Mouse (Mus musculus): ENCODE measurements around the gene Gkap1. TPM values are rescaled to one million over a fixed set of nuclear protein-coding genes. Genes with fewer than 3 reads are reported as not detected.

The Gkap1 gene
- polyA plus RNA-seq, 1 experiment from 2014 or later: 54.2 TPM

- WGBS: 87% methylated on average over 2 of the region's 2 CpGs
- no peaks in the 10 kb centered on the region for H3K4me1 ChIP-seq (replicated peaks; ENCODE audit: insufficient read depth, low read length)
- no peaks in the 10 kb centered on the region for H3K27me3 ChIP-seq (ENCODE audit: insufficient read depth, low read length)
- no peak overlapping the region for H3K4me2 ChIP-seq (ENCODE audit: low read length)
- TF ChIP-seq CTCF (IDR thresholded peaks at IDR 0.05; ENCODE audit: low read depth): no peak
- H3K27ac ChIP-seq: no peak overlapping the region
- DNase-seq (ENCODE audit: low spot score) (no peak), ATAC-seq (replicated peaks; ENCODE audit: low FRiP score, low read depth) (no peak)
- no peak overlapping the region for H3K9ac ChIP-seq (ENCODE audit: low read depth, low read length)
- no peak overlapping the region for H3K4me3 ChIP-seq (replicated peaks; ENCODE audit: low read depth, low read length)
- no peaks in the 10 kb centered on the region for H3K36me3 ChIP-seq (ENCODE audit: insufficient read depth, low read length)
- no peaks in the 10 kb centered on the region for H3K9me3 ChIP-seq (replicated peaks; ENCODE audit: low read length)
Measured at GRCm38 (mm10) chr13:58305230-58305629, 29.7 kb upstream of the Gkap1 start.

- H3K4me1 ChIP-seq (replicated peaks; ENCODE audit: insufficient read depth, low read length): no peaks in the 10 kb centered on the region
- H3K36me3 ChIP-seq (ENCODE audit: insufficient read depth, low read length): no peaks in the 10 kb centered on the region
- WGBS: 77% methylated on average over 9 of the region's 9 CpGs
- H3K4me3 ChIP-seq (replicated peaks; ENCODE audit: low read depth, low read length): no peak overlapping the region
- H3K27me3 ChIP-seq (ENCODE audit: insufficient read depth, low read length): no peaks in the 10 kb centered on the region
- H3K27ac ChIP-seq: no peak overlapping the region
- no peak overlapping the region for H3K9ac ChIP-seq (ENCODE audit: low read depth, low read length)
- no peaks in the 10 kb centered on the region for H3K9me3 ChIP-seq (replicated peaks; ENCODE audit: low read length)
- H3K4me2 ChIP-seq (ENCODE audit: low read length): no peak overlapping the region
- TF ChIP-seq CTCF (IDR thresholded peaks at IDR 0.05; ENCODE audit: low read depth): no peak
- no peak for ATAC-seq (replicated peaks; ENCODE audit: low FRiP score, low read depth)
- no peak for DNase-seq (ENCODE audit: low spot score)
Measured at GRCm38 (mm10) chr13:58302421-58303145, 27.1 kb upstream of the Gkap1 start.

GRCm38 (mm10) chr13:58301961-58302360, 26.5 kb upstream of the Gkap1 start:
- H3K4me2 ChIP-seq (ENCODE audit: low read length): no peak overlapping the region
- TF ChIP-seq CTCF (IDR thresholded peaks at IDR 0.05; ENCODE audit: low read depth): no peak
- no peak overlapping the region for H3K27ac ChIP-seq
- DNase-seq (ENCODE audit: low spot score): no peak
- no peak overlapping the region for H3K4me3 ChIP-seq (replicated peaks; ENCODE audit: low read depth, low read length)
- no peaks in the 10 kb centered on the region for H3K4me1 ChIP-seq (replicated peaks; ENCODE audit: insufficient read depth, low read length)
- H3K36me3 ChIP-seq (ENCODE audit: insufficient read depth, low read length): no peaks in the 10 kb centered on the region
- H3K27me3 ChIP-seq (ENCODE audit: insufficient read depth, low read length): no peaks in the 10 kb centered on the region
- ATAC-seq (replicated peaks; ENCODE audit: low FRiP score, low read depth): no peak
- H3K9me3 ChIP-seq (replicated peaks; ENCODE audit: low read length): no peaks in the 10 kb centered on the region
- 92% methylated on average over 6 of the region's 6 CpGs for WGBS
- H3K9ac ChIP-seq (ENCODE audit: low read depth, low read length): no peak overlapping the region

GRCm38 (mm10) chr13:58298756-58299155, 23.3 kb upstream of the Gkap1 start:
- H3K9me3 ChIP-seq (replicated peaks; ENCODE audit: low read length): no peaks in the 10 kb centered on the region
- no peaks in the 10 kb centered on the region for H3K4me1 ChIP-seq (replicated peaks; ENCODE audit: insufficient read depth, low read length)
- 89% methylated on average over 3 of the region's 3 CpGs for WGBS
- H3K27ac ChIP-seq: no peak overlapping the region
- no peak overlapping the region for H3K4me2 ChIP-seq (ENCODE audit: low read length)
- no peak for DNase-seq (ENCODE audit: low spot score)
- no peak overlapping the region for H3K4me3 ChIP-seq (replicated peaks; ENCODE audit: low read depth, low read length)
- H3K36me3 ChIP-seq (ENCODE audit: insufficient read depth, low read length): no peaks in the 10 kb centered on the region
- no peak overlapping the region for H3K9ac ChIP-seq (ENCODE audit: low read depth, low read length)
- H3K27me3 ChIP-seq (ENCODE audit: insufficient read depth, low read length): no peaks in the 10 kb centered on the region
- TF ChIP-seq CTCF (IDR thresholded peaks at IDR 0.05; ENCODE audit: low read depth): no peak
- no peak for ATAC-seq (replicated peaks; ENCODE audit: low FRiP score, low read depth)

GRCm38 (mm10) chr13:58295582-58295981, 20.1 kb upstream of the Gkap1 start:
- Histone ChIP-seq H3K4me2 (ENCODE audit: low read length) (no peak overlapping the region), H3K27ac (no peak overlapping the region), H3K9ac (ENCODE audit: low read depth, low read length) (no peak overlapping the region), H3K36me3 (ENCODE audit: insufficient read depth, low read length) (no peaks in the 10 kb centered on the region), H3K4me3 (replicated peaks; ENCODE audit: low read depth, low read length) (no peak overlapping the region), H3K27me3 (ENCODE audit: insufficient read depth, low read length) (no peaks in the 10 kb centered on the region), H3K9me3 (replicated peaks; ENCODE audit: low read length) (no peaks in the 10 kb centered on the region), H3K4me1 (replicated peaks; ENCODE audit: insufficient read depth, low read length) (no peaks in the 10 kb centered on the region)
- no peak for ATAC-seq (replicated peaks; ENCODE audit: low FRiP score, low read depth)
- DNase-seq (ENCODE audit: low spot score): no peak
- 76% methylated on average over 3 of the region's 3 CpGs for WGBS
- no peak for TF ChIP-seq CTCF (IDR thresholded peaks at IDR 0.05; ENCODE audit: low read depth)

- no peak overlapping the region for H3K4me3 ChIP-seq (replicated peaks; ENCODE audit: low read depth, low read length)
- H3K27me3 ChIP-seq (ENCODE audit: insufficient read depth, low read length): no peaks in the 10 kb centered on the region
- H3K36me3 ChIP-seq (ENCODE audit: insufficient read depth, low read length): no peaks in the 10 kb centered on the region
- DNase-seq (ENCODE audit: low spot score) (no peak), ATAC-seq (replicated peaks; ENCODE audit: low FRiP score, low read depth) (no peak)
- H3K9ac ChIP-seq (ENCODE audit: low read depth, low read length): no peak overlapping the region
- H3K4me1 ChIP-seq (replicated peaks; ENCODE audit: insufficient read depth, low read length): no peaks in the 10 kb centered on the region
- no peak overlapping the region for H3K4me2 ChIP-seq (ENCODE audit: low read length)
- no peak overlapping the region for H3K27ac ChIP-seq
- TF ChIP-seq CTCF (IDR thresholded peaks at IDR 0.05; ENCODE audit: low read depth): no peak
- H3K9me3 ChIP-seq (replicated peaks; ENCODE audit: low read length): no peaks in the 10 kb centered on the region
- 38% methylated on average over 5 of the region's 5 CpGs for WGBS
Measured at GRCm38 (mm10) chr13:58292811-58293210, 17.3 kb upstream of the Gkap1 start.

GRCm38 (mm10) chr13:58289308-58289707, 13.8 kb upstream of the Gkap1 start:
- ATAC-seq (replicated peaks; ENCODE audit: low FRiP score, low read depth) (no peak), DNase-seq (ENCODE audit: low spot score) (no peak)
- no peak overlapping the region for H3K4me2 ChIP-seq (ENCODE audit: low read length)
- no peaks in the 10 kb centered on the region for H3K27me3 ChIP-seq (ENCODE audit: insufficient read depth, low read length)
- WGBS: 74% methylated on average over 1 of the region's 1 CpGs
- H3K4me1 ChIP-seq (replicated peaks; ENCODE audit: insufficient read depth, low read length): no peaks in the 10 kb centered on the region
- no peak overlapping the region for H3K9ac ChIP-seq (ENCODE audit: low read depth, low read length)
- H3K27ac ChIP-seq: no peak overlapping the region
- H3K9me3 ChIP-seq (replicated peaks; ENCODE audit: low read length): no peaks in the 10 kb centered on the region
- peak; percentile 41 for TF ChIP-seq CTCF (IDR thresholded peaks at IDR 0.05; ENCODE audit: low read depth)
- H3K4me3 ChIP-seq (replicated peaks; ENCODE audit: low read depth, low read length): no peak overlapping the region
- H3K36me3 ChIP-seq (ENCODE audit: insufficient read depth, low read length): no peaks in the 10 kb centered on the region
